Mouse (Mus musculus) liver, postnatal 0 days (tissue): ENCODE data around the gene Tpo. TPM values are rescaled to one million over a fixed set of nuclear protein-coding genes. Genes with fewer than 3 reads are reported as not detected.

Experiments
- ATAC-seq: fragments of 200-750 bp; cut with Nextera tagmentation; 2 replicates; pipeline ENCODE4 v1.8.0; 2017; ENCODE audit warnings: mild to moderate bottlenecking, moderate library complexity
- DNase-seq: peaks from one replicate; pipeline ENCODE4 v3.0.0-alpha.2; 2016
- H3K27ac ChIP-seq: fragments of 300-500 bp; sonication (generic); 2 replicates; pipeline ENCODE4 v1.5.1; 2014; ENCODE audit warnings: antibody characterized with exemption, moderate library complexity, mild to moderate bottlenecking, low read depth
- H3K27me3 ChIP-seq: fragments of 300-500 bp; sonication (generic); 2 replicates; pipeline ENCODE4 v1.6.1; 2014; ENCODE audit warnings: low read length, control low read depth, mixed read lengths; ENCODE audit not compliant: insufficient read depth
- H3K36me3 ChIP-seq: fragments of 300-500 bp; sonication (generic); replicated peaks from 2 replicates; pipeline ENCODE4 v1.6.1; 2014; ENCODE audit warnings: mild to moderate bottlenecking, control low read depth, low read length, moderate library complexity, mixed read lengths; ENCODE audit not compliant: insufficient read depth
- H3K4me1 ChIP-seq: fragments of 300-500 bp; sonication (generic); 2 replicates; pipeline ENCODE4 v1.6.1; 2014; ENCODE audit warnings: antibody characterized with exemption, mild to moderate bottlenecking, control low read depth; ENCODE audit not compliant: insufficient read depth
- H3K4me2 ChIP-seq: fragments of 300-500 bp; sonication (generic); 2 replicates; pipeline ENCODE4 v1.6.1; 2014; ENCODE audit warnings: low read depth, mild to moderate bottlenecking, low read length, moderate library complexity, mixed read lengths
- H3K4me3 ChIP-seq: fragments of 300-500 bp; sonication (generic); 2 replicates; pipeline ENCODE4 v1.5.1; 2014; ENCODE audit warnings: low read depth, low read length
- H3K9ac ChIP-seq: fragments of 300-500 bp; sonication (generic); replicated peaks from 2 replicates; pipeline ENCODE4 v1.6.1; 2014; ENCODE audit warnings: mild to moderate bottlenecking, moderate library complexity
- H3K9me3 ChIP-seq: fragments of 300-500 bp; sonication (generic); 2 replicates; pipeline ENCODE4 v1.6.1; 2016; ENCODE audit warnings: mild to moderate bottlenecking, control low read depth, low read length, mixed read lengths
- CTCF ChIP-seq: sonication (generic); IDR thresholded peaks from 2 replicates; pipeline ENCODE4 v1.5.1; 2016; ENCODE audit warnings: antibody characterized with exemption, low read depth
- EP300 ChIP-seq: IDR thresholded peaks from 2 replicates; pipeline ENCODE4 v1.6.1; 2016; ENCODE audit warnings: antibody characterized with exemption, low read depth, mild to moderate bottlenecking
- WGBS: fragments of 180-500 bp; shearing (Covaris S2); extraction: QIAGEN DNeasy Blood & Tissue Kit; methylation state at CpG from one replicate; pipeline ENCODE4 v1.1.7; 2014; ENCODE audit not compliant: insufficient replicate concordance; 5-methylcytosine and 5-hydroxymethylcytosine counted together
- polyA plus RNA-seq: library from polyadenylated mRNA; unstranded; fragments of >200 nt; fragmentation: Nextera tagmentation; extraction: Ambion mirVana; gene quantifications from 2 replicates; pipeline ENCODE4 v1.2.1, GENCODE M21; 2015

Gene Tpo
- polyA plus RNA-seq, 1 experiment from 2014 or later, result not detected

DNA sequence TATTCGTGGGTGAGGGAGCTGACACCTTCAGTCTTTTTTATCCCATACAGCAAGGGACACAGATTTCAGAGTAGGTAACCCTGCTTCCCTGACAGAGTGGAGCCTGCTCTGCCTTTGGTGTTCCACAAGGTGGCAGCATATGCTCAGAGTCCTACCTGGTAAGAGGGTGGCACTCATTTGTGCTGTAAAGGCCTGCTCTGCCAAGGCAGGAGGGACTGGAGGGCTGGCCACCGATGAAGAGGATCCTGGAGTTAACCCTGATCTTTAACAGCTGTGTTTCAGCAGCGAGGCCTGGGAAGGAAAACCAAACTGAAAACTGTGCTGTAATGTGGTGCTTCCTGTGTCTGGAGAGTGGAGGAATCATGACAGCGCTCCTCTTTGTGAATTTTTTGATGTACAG is 92.9 kb downstream of the Tpo start:
- Histone ChIP-seq H3K4me1 (no peaks in the 10 kb centered on the region), H3K36me3 (no peaks in the 10 kb centered on the region), H3K27me3 (0 out of 2 replicates have a peak, but pooled peaks cover 3% of the 10 kb centered on the region), H3K4me2 (no peak overlapping the region), H3K9ac (no peak overlapping the region), H3K27ac (no peak overlapping the region), H3K9me3 (no peaks in the 10 kb centered on the region), H3K4me3 (no peak overlapping the region)
- WGBS, result 33% methylated on average over 4 of the region's 4 CpGs
- TF ChIP-seq EP300, result no peak
- peak; percentile 59 for TF ChIP-seq CTCF
- DNase-seq, result peak; percentile 18
- no peak for ATAC-seq

DNA sequence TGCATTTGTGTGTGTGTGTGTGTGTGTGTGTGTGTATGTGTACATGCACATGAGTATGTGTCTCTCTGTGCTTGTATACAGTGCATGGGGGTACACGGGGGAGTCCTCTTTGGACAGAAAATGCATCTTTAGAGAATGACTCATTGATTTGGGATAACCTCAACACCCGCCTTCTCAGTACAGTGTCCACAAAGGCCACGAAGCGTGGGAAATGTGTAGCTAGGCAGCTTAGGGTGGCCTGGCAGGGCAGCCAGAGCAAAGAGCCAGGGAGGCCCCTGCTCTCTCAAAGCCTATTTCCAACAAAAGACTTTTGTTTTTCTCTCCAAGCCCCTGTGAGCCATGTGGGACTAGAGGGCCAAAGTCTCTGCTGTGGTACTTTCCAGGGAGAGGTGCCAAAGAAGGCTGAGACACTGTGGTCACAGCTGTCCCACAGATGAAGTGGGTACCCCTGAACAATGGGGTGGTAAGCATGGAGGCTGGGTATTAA is 95.8 kb downstream of the Tpo start:
- TF ChIP-seq EP300 (no peak), CTCF (no peak)
- Histone ChIP-seq H3K9me3 (no peaks in the 10 kb centered on the region), H3K4me3 (no peak overlapping the region), H3K27ac (no peak overlapping the region), H3K9ac (no peak overlapping the region), H3K4me1 (no peaks in the 10 kb centered on the region), H3K36me3 (no peaks in the 10 kb centered on the region), H3K4me2 (no peak overlapping the region), H3K27me3 (0 out of 2 replicates have a peak, but pooled peaks cover 3% of the 10 kb centered on the region)
- WGBS, result 54% methylated on average over 4 of the region's 4 CpGs
- DNase-seq, result no peak
- ATAC-seq, result no peak

DNA sequence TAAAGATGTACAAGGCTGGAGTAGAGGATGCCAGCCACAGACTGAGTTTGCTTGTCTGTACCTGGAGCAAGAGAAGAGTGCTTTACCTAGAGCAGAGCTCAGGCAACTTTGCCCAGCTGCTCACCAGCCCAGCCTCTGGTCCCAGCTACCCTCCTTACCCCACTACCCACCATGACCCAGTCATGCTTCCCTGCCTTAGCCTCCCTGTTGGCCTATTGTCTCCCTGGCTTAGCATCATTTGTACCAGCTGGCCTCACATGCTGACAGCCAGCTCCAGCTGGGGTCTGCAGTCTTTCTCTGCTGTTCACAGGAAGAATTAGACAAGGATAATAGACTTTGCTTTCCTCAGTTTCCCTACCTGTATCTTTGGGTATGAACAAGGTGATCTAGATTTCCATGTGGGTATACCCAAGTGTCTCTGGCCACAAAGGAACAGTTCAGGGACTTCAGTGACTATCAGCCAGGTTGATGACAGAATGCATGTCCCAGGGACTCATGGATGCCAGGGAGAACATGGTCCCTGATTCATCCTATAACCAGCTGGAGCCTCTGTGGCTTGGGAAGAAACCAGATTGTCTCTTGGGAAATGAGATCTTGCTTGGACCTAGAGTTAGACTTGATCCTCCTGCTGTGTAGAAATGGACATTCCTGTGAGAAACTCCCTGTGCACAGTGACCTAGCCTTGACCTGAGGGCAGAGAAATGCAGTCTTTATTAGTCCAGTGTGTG is 96.4 kb downstream of the Tpo start:
- Histone ChIP-seq H3K4me1 (no peaks in the 10 kb centered on the region), H3K4me2 (no peak overlapping the region), H3K36me3 (no peaks in the 10 kb centered on the region), H3K4me3 (no peak overlapping the region), H3K9ac (no peak overlapping the region), H3K27ac (no peak overlapping the region), H3K27me3 (0 out of 2 replicates have a peak, but pooled peaks cover 3% of the 10 kb centered on the region), H3K9me3 (no peaks in the 10 kb centered on the region)
- ATAC-seq, result no peak
- no peak for DNase-seq
- TF ChIP-seq CTCF (no peak), EP300 (no peak)

DNA sequence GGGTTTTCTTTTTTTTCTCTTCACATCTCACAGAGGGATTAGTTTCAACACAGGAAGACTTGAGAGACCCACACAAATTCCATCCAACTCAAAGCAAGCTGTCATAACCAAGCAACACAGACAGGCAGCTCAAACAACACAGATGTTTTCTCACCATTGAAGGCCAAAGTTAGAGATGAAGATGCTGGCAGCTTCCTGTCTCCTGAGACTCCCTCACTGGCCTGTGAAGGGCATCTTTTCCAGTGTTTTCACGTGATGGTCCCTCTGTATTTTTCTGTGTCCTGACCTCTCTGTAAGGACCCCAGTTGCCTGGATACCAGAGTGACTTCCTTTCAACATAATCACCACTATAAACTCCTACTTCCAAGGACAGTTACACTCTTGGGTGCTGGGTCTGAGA is 97.0 kb downstream of the Tpo start:
- ATAC-seq, result no peak
- Histone ChIP-seq H3K9me3 (no peaks in the 10 kb centered on the region), H3K27ac (no peak overlapping the region), H3K27me3 (no peaks in the 10 kb centered on the region), H3K9ac (no peak overlapping the region), H3K4me2 (no peak overlapping the region), H3K4me3 (no peak overlapping the region), H3K4me1 (no peaks in the 10 kb centered on the region), H3K36me3 (no peaks in the 10 kb centered on the region)
- no peak for TF ChIP-seq CTCF
- no peak for TF ChIP-seq EP300
- no peak for DNase-seq
- WGBS, result 5% methylated on average over 1 of the region's 1 CpGs

DNA sequence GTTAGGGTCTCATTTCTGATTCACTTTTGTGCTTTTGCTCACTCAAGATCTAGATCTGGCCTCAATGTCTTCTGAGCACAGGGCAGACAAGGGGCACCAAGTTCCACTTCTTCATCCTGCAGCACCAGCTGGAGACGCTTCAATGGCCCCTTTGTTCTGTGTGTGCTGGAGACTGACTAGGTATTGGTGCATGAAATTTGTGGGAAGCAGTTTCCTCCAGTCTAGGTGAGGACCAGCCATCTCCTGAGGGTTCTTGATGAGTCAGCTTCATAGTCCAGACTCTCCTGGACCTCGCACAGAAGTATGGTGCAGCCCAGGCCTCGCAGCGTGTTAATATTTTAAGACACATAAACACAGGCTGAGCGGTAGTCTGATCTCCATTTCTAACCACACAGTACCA is 97.7 kb downstream of the Tpo start:
- ATAC-seq (no peak), DNase-seq (no peak)
- WGBS, result 78% methylated on average over 5 of the region's 5 CpGs
- no peak for TF ChIP-seq EP300
- no peak for TF ChIP-seq CTCF
- H3K27me3 ChIP-seq, result no peaks in the 10 kb centered on the region
- no peak overlapping the region for H3K4me3 ChIP-seq
- no peak overlapping the region for H3K9ac ChIP-seq
- no peaks in the 10 kb centered on the region for H3K36me3 ChIP-seq
- H3K9me3 ChIP-seq, result no peaks in the 10 kb centered on the region
- no peak overlapping the region for H3K4me2 ChIP-seq
- no peak overlapping the region for H3K27ac ChIP-seq
- H3K4me1 ChIP-seq, result no peaks in the 10 kb centered on the region

DNA sequence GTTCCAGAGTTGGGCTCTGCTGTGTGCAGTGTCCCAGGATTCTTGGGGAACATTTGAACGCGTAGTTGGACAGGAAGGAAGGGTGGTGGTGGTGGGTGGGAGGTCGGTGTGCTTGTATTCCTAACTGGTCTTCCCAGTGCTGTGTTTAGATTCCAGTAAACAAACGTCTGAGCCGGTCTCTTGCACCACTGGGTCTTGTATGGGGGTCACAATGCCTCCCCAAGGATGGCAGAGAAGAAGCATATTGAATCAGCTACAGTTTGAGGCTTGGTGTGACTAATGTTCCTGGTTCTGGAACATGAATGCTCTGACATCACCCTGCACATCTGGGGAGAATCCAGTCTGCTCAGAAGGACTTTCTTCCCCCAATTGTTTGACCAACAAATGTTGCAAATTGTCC is 101.9 kb downstream of the Tpo start:
- Histone ChIP-seq H3K4me2 (no peak overlapping the region), H3K27me3 (no peaks in the 10 kb centered on the region), H3K27ac (no peak overlapping the region), H3K4me1 (no peaks in the 10 kb centered on the region), H3K4me3 (no peak overlapping the region), H3K9me3 (no peaks in the 10 kb centered on the region), H3K36me3 (no peaks in the 10 kb centered on the region), H3K9ac (no peak overlapping the region)
- 50% methylated on average over 5 of the region's 5 CpGs for WGBS
- ATAC-seq (no peak), DNase-seq (no peak)
- TF ChIP-seq EP300 (no peak), CTCF (no peak)

DNA sequence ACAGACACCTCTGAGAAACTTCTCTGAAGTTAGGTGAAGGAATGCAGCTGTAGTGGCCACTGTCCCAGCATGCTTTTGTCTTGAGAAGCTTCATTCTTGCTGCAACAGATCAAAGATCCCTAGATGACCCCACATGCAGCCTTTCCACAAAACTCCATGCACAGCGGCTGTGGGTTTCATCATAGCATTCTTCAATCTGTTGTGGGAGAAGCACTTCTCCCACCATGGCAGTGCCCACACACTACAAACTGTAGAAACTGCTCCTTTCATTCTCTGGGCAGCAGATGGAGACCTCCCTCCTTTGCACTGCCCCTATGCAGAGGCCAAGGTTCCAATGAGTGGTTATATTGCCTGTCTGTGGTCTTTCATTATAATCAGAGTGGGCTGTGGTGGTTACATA is 103.3 kb downstream of the Tpo start:
- Histone ChIP-seq H3K27me3 (no peaks in the 10 kb centered on the region), H3K4me2 (no peak overlapping the region), H3K36me3 (no peaks in the 10 kb centered on the region), H3K4me1 (no peaks in the 10 kb centered on the region), H3K9ac (no peak overlapping the region), H3K4me3 (no peak overlapping the region), H3K27ac (no peak overlapping the region), H3K9me3 (no peaks in the 10 kb centered on the region)
- ATAC-seq, result no peak
- DNase-seq, result no peak
- WGBS, result 88% methylated on average over 1 of the region's 1 CpGs
- TF ChIP-seq EP300, result no peak
- TF ChIP-seq CTCF, result no peak
